Mouse (Mus musculus) hindbrain, embryonic 11.5 days (tissue): Measurements from ENCODE around the gene Gsto1. TPM values are rescaled to one million over a fixed set of nuclear protein-coding genes. Genes with fewer than 3 reads are reported as not detected.

ENCODE experiments used
- ATAC-seq: fragments of 200-750 bp; cut with Nextera tagmentation; 2 replicates; pipeline ENCODE4 v1.8.0; 2017; ENCODE audit warnings: mild to moderate bottlenecking, moderate TSS enrichment, moderate library complexity; ENCODE audit not compliant: low FRiP score
- DNase-seq: peaks from one replicate; pipeline ENCODE4 v3.0.0-alpha.2; 2015; ENCODE audit warnings: low spot score
- H3K27ac ChIP-seq: fragments of 300-500 bp; sonication (generic); 2 replicates; pipeline ENCODE4 v1.5.1; 2014; ENCODE audit warnings: mild to moderate bottlenecking, low read depth, low read length
- H3K27me3 ChIP-seq: fragments of 300-500 bp; sonication (generic); 2 replicates; pipeline ENCODE4 v1.6.1; 2014; ENCODE audit warnings: mild to moderate bottlenecking, low read length, moderate library complexity, mixed read lengths; ENCODE audit not compliant: control insufficient read depth, insufficient read depth
- H3K36me3 ChIP-seq: fragments of 300-500 bp; sonication (generic); 2 replicates; pipeline ENCODE4 v1.6.1; 2014; ENCODE audit warnings: mild to moderate bottlenecking, low read length, moderate library complexity, mixed read lengths; ENCODE audit not compliant: control insufficient read depth, insufficient read depth
- H3K4me1 ChIP-seq: fragments of 300-500 bp; sonication (generic); replicated peaks from 2 replicates; pipeline ENCODE4 v1.6.1; 2014; ENCODE audit warnings: low read length, mixed read lengths; ENCODE audit not compliant: control insufficient read depth, insufficient read depth
- H3K4me2 ChIP-seq: fragments of 300-500 bp; sonication (generic); replicated peaks from 2 replicates; pipeline ENCODE4 v1.6.1; 2014; ENCODE audit warnings: mild to moderate bottlenecking, low read depth, low read length
- H3K4me3 ChIP-seq: fragments of 300-500 bp; sonication (generic); 2 replicates; pipeline ENCODE4 v1.5.1; 2014; ENCODE audit warnings: low read depth, low read length
- H3K9ac ChIP-seq: fragments of 300-500 bp; sonication (generic); 2 replicates; pipeline ENCODE4 v1.6.1; 2014; ENCODE audit warnings: low read depth, low read length
- H3K9me3 ChIP-seq: fragments of 300-500 bp; sonication (generic); 2 replicates; pipeline ENCODE4 v1.6.1; 2016; ENCODE audit warnings: low read length; ENCODE audit not compliant: control insufficient read depth
- WGBS: fragments of 180-500 bp; shearing (Covaris S2); extraction: QIAGEN DNeasy Blood & Tissue Kit; methylation state at CpG from one replicate; pipeline ENCODE4 v1.1.7; 2014; 5-methylcytosine and 5-hydroxymethylcytosine counted together
- polyA plus RNA-seq: library from polyadenylated mRNA; unstranded; fragments of >200 nt; fragmentation: Nextera tagmentation; extraction: Ambion mirVana; gene quantifications from 2 replicates; pipeline ENCODE4 v1.2.1, GENCODE M21; 2014

Gsto1 gene
- polyA plus RNA-seq, 1 experiment from 2014 or later, result 116 TPM

DNA sequence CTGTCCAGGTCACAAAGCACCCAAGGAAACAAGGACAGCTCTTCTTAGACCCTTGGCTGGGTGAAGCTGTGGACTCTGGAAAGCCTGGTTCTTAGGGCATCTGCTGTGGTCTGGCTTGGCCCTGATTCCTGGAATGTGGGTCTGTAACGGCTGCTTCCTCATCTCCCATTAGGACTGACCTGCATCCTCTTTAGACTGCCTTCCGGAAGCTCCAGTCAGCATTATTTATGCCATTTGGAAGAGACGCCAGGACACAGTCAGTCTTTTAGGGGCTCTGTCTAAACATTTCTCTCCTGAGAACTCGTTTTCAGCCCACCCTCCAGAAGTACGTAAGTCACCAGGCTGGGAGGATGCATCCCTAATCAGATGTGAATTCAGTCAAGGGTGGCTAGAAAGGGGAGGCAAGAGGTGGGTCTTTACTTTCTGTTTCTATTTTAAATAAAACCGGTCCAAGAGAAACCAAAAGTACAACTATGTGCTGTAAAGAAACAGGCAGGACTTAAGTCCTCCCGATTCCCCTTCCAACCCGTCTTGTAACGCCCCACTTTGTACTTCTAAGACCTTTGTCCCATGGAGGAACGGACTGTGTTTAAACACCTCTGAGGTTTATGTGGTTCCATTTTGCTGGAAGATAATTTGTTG lies 35.8 kb downstream of the Gsto1 start:
- ATAC-seq (no peak), DNase-seq (no peak)
- Histone ChIP-seq H3K4me2 (no peak overlapping the region), H3K9ac (no peak overlapping the region), H3K4me1 (no peaks in the 10 kb centered on the region), H3K27me3 (no peaks in the 10 kb centered on the region), H3K27ac (no peak overlapping the region), H3K9me3 (no peaks in the 10 kb centered on the region), H3K36me3 (no peaks in the 10 kb centered on the region), H3K4me3 (no peak overlapping the region)
- WGBS, result 81% methylated on average over 10 of the region's 10 CpGs

DNA sequence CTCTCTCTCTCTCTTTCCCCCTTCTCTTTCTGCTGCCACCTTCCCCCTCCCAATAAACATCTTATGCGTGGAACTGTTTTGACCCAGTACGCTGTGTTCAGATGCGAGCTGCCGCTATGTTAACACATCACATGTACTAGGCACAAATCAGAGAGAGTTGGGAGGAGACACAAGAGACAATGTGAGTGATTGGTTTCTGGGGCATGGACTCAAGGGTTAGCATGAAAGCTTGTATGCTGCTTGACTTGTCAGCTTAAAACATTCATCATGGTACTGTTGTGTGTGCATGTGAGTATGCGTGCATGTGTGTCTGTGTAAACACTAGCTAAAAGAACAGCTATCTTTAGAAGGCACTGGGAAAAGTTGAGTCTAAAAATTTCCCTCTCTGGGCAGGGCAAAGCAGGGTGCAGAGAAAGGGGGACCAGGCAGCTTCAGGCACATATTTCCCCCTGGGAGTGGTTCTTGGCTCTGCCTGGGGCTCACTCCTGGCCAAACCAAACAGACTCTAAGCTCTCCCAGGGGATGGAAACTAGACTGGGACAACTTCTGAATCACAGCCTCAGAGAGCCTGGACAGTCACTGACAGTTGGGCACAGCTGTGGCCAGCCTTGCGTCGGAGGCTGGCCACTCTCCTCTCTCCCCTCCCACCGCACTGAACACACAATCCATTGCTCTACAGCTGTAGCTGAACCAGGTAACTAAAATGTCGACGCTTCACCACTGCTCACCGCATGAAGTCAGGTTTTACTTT lies 37.0 kb downstream of the Gsto1 start:
- no peak for ATAC-seq
- H3K4me2 ChIP-seq, result no peak overlapping the region
- H3K27me3 ChIP-seq, result no peaks in the 10 kb centered on the region
- no peak for DNase-seq
- no peaks in the 10 kb centered on the region for H3K4me1 ChIP-seq
- no peaks in the 10 kb centered on the region for H3K9me3 ChIP-seq
- no peak overlapping the region for H3K27ac ChIP-seq
- H3K4me3 ChIP-seq, result no peak overlapping the region
- WGBS, result 79% methylated on average over 11 of the region's 11 CpGs
- peaks cover 2% of the 10 kb centered on the region; the same call in 1 of the 2 replicates for H3K36me3 ChIP-seq
- no peak overlapping the region for H3K9ac ChIP-seq

DNA sequence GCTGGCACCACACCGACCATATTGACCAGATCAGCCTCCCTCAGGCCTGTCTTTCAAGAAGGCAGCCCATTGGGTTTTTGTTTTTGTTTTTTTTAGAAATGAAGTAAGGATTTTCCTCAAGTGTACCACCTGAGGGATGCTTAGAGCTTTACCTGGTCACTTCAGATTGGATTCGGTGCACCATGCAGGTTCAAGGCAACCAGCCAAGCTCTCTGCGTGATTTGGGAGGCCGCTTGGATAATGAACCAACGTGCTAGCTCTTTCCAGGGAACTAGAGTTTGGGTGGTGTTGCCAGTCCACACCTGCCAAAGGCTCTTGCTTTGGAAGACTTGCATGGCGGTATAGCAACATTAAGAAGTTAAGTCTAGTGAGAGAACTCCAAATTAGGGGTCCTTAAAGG lies 38.3 kb downstream of the Gsto1 start:
- Histone ChIP-seq H3K27ac (no peak overlapping the region), H3K4me2 (no peak overlapping the region), H3K9me3 (no peaks in the 10 kb centered on the region), H3K4me1 (no peaks in the 10 kb centered on the region), H3K27me3 (no peaks in the 10 kb centered on the region), H3K4me3 (no peak overlapping the region), H3K36me3 (peaks cover 3% of the 10 kb centered on the region; the same call in 1 of the 2 replicates), H3K9ac (no peak overlapping the region)
- ATAC-seq (no peak), DNase-seq (no peak)
- 90% methylated on average over 6 of the region's 6 CpGs for WGBS

DNA sequence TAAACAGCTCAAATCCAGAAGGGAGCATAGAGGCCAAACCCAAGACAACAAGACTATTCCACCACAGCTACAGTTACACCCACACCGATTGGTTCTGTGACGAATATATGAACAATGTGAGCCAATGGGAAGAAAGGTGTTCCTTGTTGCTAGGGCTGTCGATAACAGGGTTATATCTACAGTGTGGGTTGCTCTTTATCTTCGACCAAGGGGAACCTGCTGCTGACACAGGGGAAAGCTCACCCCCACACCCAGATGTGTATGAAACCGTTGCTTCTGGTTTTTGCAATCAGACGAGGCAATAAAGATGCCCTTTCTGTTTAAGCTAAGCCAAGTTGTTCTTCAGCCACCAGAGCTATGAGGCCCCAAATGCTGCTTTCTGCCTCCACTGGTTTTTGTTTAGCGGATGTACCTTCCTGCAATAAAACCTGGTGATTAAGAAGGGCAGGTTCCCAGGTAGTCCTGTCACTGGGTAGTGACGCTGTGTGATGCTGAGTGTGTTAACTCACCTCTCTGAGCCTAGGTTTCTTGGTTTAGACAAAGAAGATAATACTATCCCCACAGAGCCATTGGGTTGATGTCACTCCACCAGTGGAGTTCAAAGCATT lies 43.8 kb downstream of the Gsto1 start:
- 95% methylated on average over 8 of the region's 8 CpGs for WGBS
- peaks cover 3% of the 10 kb centered on the region; the same call in 1 of the 2 replicates for H3K36me3 ChIP-seq
- ATAC-seq, result no peak

DNA sequence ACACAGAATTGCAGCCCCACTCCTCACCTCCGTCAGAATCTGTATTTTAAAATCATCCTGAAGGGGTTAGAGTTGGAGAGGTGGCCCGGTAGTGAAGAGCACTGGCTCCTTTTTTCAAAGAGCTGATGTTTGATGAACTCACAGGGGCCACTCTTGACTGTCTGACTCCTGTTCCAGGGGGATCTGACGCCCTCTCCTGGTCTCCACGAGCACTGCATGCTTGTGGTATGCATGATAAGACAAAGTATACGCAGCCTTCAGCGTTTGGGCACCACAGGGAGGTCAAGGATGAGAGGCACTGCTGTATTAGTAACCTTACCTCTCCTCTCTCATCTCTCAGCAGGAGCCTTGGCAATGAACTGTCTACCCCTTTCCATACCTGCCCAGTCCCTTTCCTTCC lies 45.2 kb downstream of the Gsto1 start:
- WGBS, result 63% methylated on average over 6 of the region's 6 CpGs
- Histone ChIP-seq H3K9ac (no peak overlapping the region), H3K4me2 (no peak overlapping the region), H3K4me3 (no peak overlapping the region), H3K9me3 (no peaks in the 10 kb centered on the region), H3K36me3 (peaks cover 3% of the 10 kb centered on the region; the same call in 1 of the 2 replicates), H3K27me3 (no peaks in the 10 kb centered on the region), H3K4me1 (no peaks in the 10 kb centered on the region; the same call in 1 of the 2 replicates), H3K27ac (no peak overlapping the region)
- DNase-seq (no peak), ATAC-seq (no peak)

More for the DNA sequence above, 43.8 kb downstream of the Gsto1 start:
- Histone ChIP-seq H3K4me3 (no peak overlapping the region), H3K27me3 (no peaks in the 10 kb centered on the region), H3K9me3 (no peaks in the 10 kb centered on the region), H3K4me2 (no peak overlapping the region), H3K27ac (no peak overlapping the region), H3K4me1 (no peaks in the 10 kb centered on the region), H3K9ac (no peak overlapping the region)
- no peak for DNase-seq

DNA sequence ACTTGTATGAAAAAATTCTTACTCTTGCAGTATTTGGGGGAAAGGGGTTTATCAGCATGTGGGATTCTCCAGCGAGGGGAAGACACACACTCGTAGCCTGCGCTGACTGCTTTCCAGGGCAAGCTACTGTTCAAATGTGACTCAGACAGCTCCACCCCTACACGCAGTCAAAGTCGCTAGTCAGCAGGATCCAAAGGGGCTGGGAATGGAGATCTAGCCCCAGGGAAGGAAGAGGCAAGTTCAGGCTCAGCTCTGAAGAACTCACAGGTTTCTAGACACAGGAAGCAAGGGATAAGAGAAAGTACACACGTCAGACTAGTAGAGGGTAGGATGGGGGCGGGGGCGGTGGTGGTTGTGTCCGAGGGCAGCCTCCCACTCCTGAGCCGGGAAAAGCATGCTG lies 45.8 kb downstream of the Gsto1 start:
- Histone ChIP-seq H3K4me2 (no peak overlapping the region), H3K4me3 (no peak overlapping the region), H3K36me3 (peaks cover 3% of the 10 kb centered on the region; the same call in 1 of the 2 replicates), H3K9ac (no peak overlapping the region), H3K9me3 (no peaks in the 10 kb centered on the region), H3K27ac (no peak overlapping the region), H3K4me1 (no peaks in the 10 kb centered on the region; the same call in 1 of the 2 replicates), H3K27me3 (no peaks in the 10 kb centered on the region)
- ATAC-seq, result no peak
- no peak for DNase-seq
- WGBS, result 87% methylated on average over 10 of the region's 10 CpGs

DNA sequence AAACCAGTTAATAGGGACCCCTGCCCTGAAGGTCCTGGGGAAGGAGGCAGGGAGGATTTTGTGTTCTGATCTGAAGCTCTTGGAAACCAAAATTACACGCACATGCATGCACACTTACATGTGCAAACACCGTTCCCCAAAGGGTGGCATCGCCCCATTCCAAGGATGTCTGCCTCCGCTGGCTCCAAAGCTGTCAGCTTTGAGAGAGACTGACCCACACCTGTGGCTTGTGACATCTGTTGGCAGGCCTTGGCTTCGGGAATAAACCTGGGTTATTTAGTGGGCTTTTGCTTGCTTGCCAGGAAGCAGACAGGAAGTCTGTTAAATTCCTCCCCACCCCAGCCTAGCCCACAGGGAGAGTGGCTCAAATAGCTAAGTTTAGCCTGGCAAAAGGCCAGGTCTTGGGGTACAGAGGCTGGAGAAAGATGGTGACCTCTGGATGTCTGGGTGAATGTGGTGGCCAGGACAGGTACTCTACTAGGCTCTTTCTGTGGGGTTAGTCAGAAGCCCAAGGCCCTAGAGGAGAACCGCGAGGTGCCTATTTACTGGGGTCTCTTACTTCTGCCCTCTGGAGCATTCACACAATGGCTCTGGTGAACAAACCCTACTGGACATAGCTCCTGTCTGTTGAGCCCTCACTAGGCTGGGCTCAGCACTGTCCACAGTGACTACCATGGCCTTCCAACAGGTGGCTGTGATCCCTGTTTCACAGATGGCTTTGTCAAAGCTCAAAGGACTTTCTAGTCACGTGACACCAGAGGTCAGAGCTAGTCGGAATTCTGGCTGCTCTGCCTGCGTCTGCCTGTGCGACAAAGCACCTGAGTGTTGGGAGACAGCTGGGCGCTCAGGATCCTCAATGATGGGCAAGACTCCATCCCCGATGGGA lies 47.8 kb downstream of the Gsto1 start:
- no peaks in the 10 kb centered on the region for H3K9me3 ChIP-seq
- H3K9ac ChIP-seq, result no peak overlapping the region
- no peaks in the 10 kb centered on the region for H3K36me3 ChIP-seq
- H3K4me1 ChIP-seq, result no peaks in the 10 kb centered on the region; the same call in 1 of the 2 replicates
- DNase-seq (no peak), ATAC-seq (no peak)
- H3K4me3 ChIP-seq, result no peak overlapping the region
- WGBS, result 68% methylated on average over 13 of the region's 13 CpGs
- H3K4me2 ChIP-seq, result no peak overlapping the region
- no peak overlapping the region for H3K27ac ChIP-seq
- H3K27me3 ChIP-seq, result no peaks in the 10 kb centered on the region

DNA sequence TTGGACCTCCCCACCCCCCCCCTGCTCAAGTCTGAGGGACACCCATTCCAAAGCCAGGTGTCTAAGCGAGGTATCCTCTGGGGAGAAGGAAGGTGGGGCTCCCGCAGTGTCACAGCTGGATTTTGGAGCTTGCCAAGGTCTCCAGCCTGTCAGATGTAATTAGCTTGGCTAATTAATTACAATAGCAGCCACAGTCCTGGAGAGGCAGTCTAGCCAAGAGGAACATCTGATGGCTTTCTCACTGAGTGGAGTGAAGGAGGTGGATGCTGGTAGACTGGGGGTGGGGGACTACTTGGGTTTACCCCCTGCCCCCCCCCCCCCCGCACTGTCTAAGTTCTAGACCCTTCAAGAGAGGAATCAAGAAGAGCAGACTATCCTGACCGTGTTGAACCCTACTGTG lies 48.9 kb downstream of the Gsto1 start:
- ATAC-seq, result peak; percentile 41; the same call in 1 of the 2 replicates
- peaks cover 3% of the 10 kb centered on the region for H3K4me1 ChIP-seq
- 56% methylated on average over 4 of the region's 4 CpGs for WGBS
- H3K36me3 ChIP-seq, result no peaks in the 10 kb centered on the region
- no peak overlapping the region for H3K4me2 ChIP-seq
- H3K27ac ChIP-seq, result no peak overlapping the region
- no peaks in the 10 kb centered on the region for H3K9me3 ChIP-seq
- no peaks in the 10 kb centered on the region for H3K27me3 ChIP-seq
- no peak overlapping the region for H3K9ac ChIP-seq
- no peak overlapping the region for H3K4me3 ChIP-seq
- DNase-seq, result no peak
